Mouse (Mus musculus): ENCODE results near the gene Sema3e. TPM values are rescaled to one million over a fixed set of nuclear protein-coding genes. Genes with fewer than 3 reads are reported as not detected.

Gene Sema3e
- polyA plus RNA-seq (2015; fragmentation: Nextera tagmentation; extraction: Ambion mirVana) = 18.9 and 29.8 TPM in 2 replicates

GRCm38 (mm10) chr5:14025205-14026124 lies at the start of gene Sema3e:
Sema3e (plus strand) TSS chr5:14025276.
- TF ChIP-seq EP300 (IDR thresholded peaks at IDR 0.05) = no peak
- TF ChIP-seq CTCF (IDR thresholded peaks at IDR 0.05) = no peak
- ATAC-seq (peak; percentile 80), DNase-seq (ENCODE audit: low spot score) (peak; percentile 37)
- Histone ChIP-seq H3K4me3 (ENCODE audit: low read depth, low read length) (peak within 1 kb of the TSS; percentile 49), H3K27me3 (replicated peaks; ENCODE audit: insufficient read depth, low read length) (no peaks in the 10 kb centered on the region), H3K36me3 (ENCODE audit: insufficient read depth, low read length) (no peaks in the 10 kb centered on the region), H3K27ac (ENCODE audit: low read length) (peak within 1 kb of the TSS; percentile 62), H3K9me3 (ENCODE audit: low read length) (no peaks in the 10 kb centered on the region; the same call in 1 of the 2 replicates), H3K4me1 (ENCODE audit: insufficient read depth, low read depth, low read length) (no peaks in the 10 kb centered on the region), H3K9ac (replicated peaks; ENCODE audit: low read depth) (peak within 1 kb of the TSS; percentile 41), H3K4me2 (replicated peaks; ENCODE audit: low read depth, low read length) (peak within 1 kb of the TSS; percentile 76)
- 1% methylated on average over 47 of the region's 47 CpGs for WGBS

- 66% methylated on average over 3 of the region's 3 CpGs for WGBS
- ATAC-seq (no peak), DNase-seq (ENCODE audit: low spot score) (no peak)
- no peak overlapping the region for H3K27ac ChIP-seq (ENCODE audit: low read length)
- H3K27me3 ChIP-seq (replicated peaks; ENCODE audit: insufficient read depth, low read length) = no peaks in the 10 kb centered on the region
- H3K4me3 ChIP-seq (ENCODE audit: low read depth, low read length) = no peak overlapping the region
- TF ChIP-seq CTCF (IDR thresholded peaks at IDR 0.05) = no peak
- TF ChIP-seq EP300 (IDR thresholded peaks at IDR 0.05) = no peak
- H3K9ac ChIP-seq (replicated peaks; ENCODE audit: low read depth) = no peak overlapping the region
- no peaks in the 10 kb centered on the region for H3K9me3 ChIP-seq (ENCODE audit: low read length)
- H3K4me1 ChIP-seq (ENCODE audit: insufficient read depth, low read depth, low read length) = peaks cover 6% of the 10 kb centered on the region; the same call in 1 of the 2 replicates
- H3K36me3 ChIP-seq (ENCODE audit: insufficient read depth, low read length) = no peaks in the 10 kb centered on the region
- H3K4me2 ChIP-seq (replicated peaks; ENCODE audit: low read depth, low read length) = no peak overlapping the region
Measured at GRCm38 (mm10) chr5:13977576-13977975, 47.5 kb upstream of the Sema3e start.

GRCm38 (mm10) chr5:13979156-13979555 lies 45.9 kb upstream of the Sema3e start:
- no peak for DNase-seq (ENCODE audit: low spot score)
- Histone ChIP-seq H3K9me3 (ENCODE audit: low read length) (no peaks in the 10 kb centered on the region), H3K4me2 (replicated peaks; ENCODE audit: low read depth, low read length) (no peak overlapping the region), H3K27ac (ENCODE audit: low read length) (no peak overlapping the region), H3K27me3 (replicated peaks; ENCODE audit: insufficient read depth, low read length) (no peaks in the 10 kb centered on the region), H3K4me1 (ENCODE audit: insufficient read depth, low read depth, low read length) (peaks cover 15% of the 10 kb centered on the region; the same call in 1 of the 2 replicates), H3K4me3 (ENCODE audit: low read depth, low read length) (no peak overlapping the region), H3K9ac (replicated peaks; ENCODE audit: low read depth) (no peak overlapping the region), H3K36me3 (ENCODE audit: insufficient read depth, low read length) (no peaks in the 10 kb centered on the region)
- ATAC-seq = no peak
- 79% methylated on average over 4 of the region's 4 CpGs for WGBS
- TF ChIP-seq CTCF (IDR thresholded peaks at IDR 0.05) (no peak), EP300 (IDR thresholded peaks at IDR 0.05) (no peak)

- ATAC-seq = peak; percentile 83
- no peak overlapping the region for H3K9ac ChIP-seq (replicated peaks; ENCODE audit: low read depth)
- no peaks in the 10 kb centered on the region for H3K36me3 ChIP-seq (ENCODE audit: insufficient read depth, low read length)
- no peaks in the 10 kb centered on the region for H3K27me3 ChIP-seq (replicated peaks; ENCODE audit: insufficient read depth, low read length)
- peak; percentile 75 for DNase-seq (ENCODE audit: low spot score)
- no peak overlapping the region for H3K4me3 ChIP-seq (ENCODE audit: low read depth, low read length)
- WGBS = 29% methylated on average over 7 of the region's 7 CpGs
- TF ChIP-seq CTCF (IDR thresholded peaks at IDR 0.05) (no peak), EP300 (IDR thresholded peaks at IDR 0.05) (peak; percentile 91)
- H3K4me1 ChIP-seq (ENCODE audit: insufficient read depth, low read depth, low read length) = peaks cover 15% of the 10 kb centered on the region; the same call in 1 of the 2 replicates
- peak overlapping the region; percentile 64 for H3K27ac ChIP-seq (ENCODE audit: low read length)
- H3K9me3 ChIP-seq (ENCODE audit: low read length) = no peaks in the 10 kb centered on the region
- H3K4me2 ChIP-seq (replicated peaks; ENCODE audit: low read depth, low read length) = no peak overlapping the region
Measured at GRCm38 (mm10) chr5:13982417-13983054, 42.5 kb upstream of the Sema3e start.

GRCm38 (mm10) chr5:13983608-13984007 lies 41.5 kb upstream of the Sema3e start:
- TF ChIP-seq CTCF (IDR thresholded peaks at IDR 0.05) = no peak
- DNase-seq (ENCODE audit: low spot score) = no peak
- Histone ChIP-seq H3K9ac (replicated peaks; ENCODE audit: low read depth) (no peak overlapping the region), H3K27me3 (replicated peaks; ENCODE audit: insufficient read depth, low read length) (no peaks in the 10 kb centered on the region), H3K4me3 (ENCODE audit: low read depth, low read length) (no peak overlapping the region), H3K4me2 (replicated peaks; ENCODE audit: low read depth, low read length) (no peak overlapping the region), H3K4me1 (ENCODE audit: insufficient read depth, low read depth, low read length) (peaks cover 15% of the 10 kb centered on the region; the same call in 1 of the 2 replicates), H3K27ac (ENCODE audit: low read length) (no peak overlapping the region), H3K36me3 (ENCODE audit: insufficient read depth, low read length) (no peaks in the 10 kb centered on the region), H3K9me3 (ENCODE audit: low read length) (no peaks in the 10 kb centered on the region)
- 47% methylated on average over 4 of the region's 4 CpGs for WGBS
- no peak for ATAC-seq

- H3K9me3 ChIP-seq (ENCODE audit: low read length) = no peaks in the 10 kb centered on the region
- no peak overlapping the region for H3K9ac ChIP-seq (replicated peaks; ENCODE audit: low read depth)
- H3K4me2 ChIP-seq (replicated peaks; ENCODE audit: low read depth, low read length) = no peak overlapping the region
- ATAC-seq = no peak
- no peaks in the 10 kb centered on the region for H3K27me3 ChIP-seq (replicated peaks; ENCODE audit: insufficient read depth, low read length)
- DNase-seq (ENCODE audit: low spot score) = no peak
- TF ChIP-seq CTCF (IDR thresholded peaks at IDR 0.05) (no peak), EP300 (IDR thresholded peaks at IDR 0.05) (no peak)
- H3K4me3 ChIP-seq (ENCODE audit: low read depth, low read length) = no peak overlapping the region
- H3K36me3 ChIP-seq (ENCODE audit: insufficient read depth, low read length) = no peaks in the 10 kb centered on the region
- WGBS = 92% methylated on average over 3 of the region's 3 CpGs
- peaks cover 15% of the 10 kb centered on the region; the same call in 1 of the 2 replicates for H3K4me1 ChIP-seq (ENCODE audit: insufficient read depth, low read depth, low read length)
- no peak overlapping the region for H3K27ac ChIP-seq (ENCODE audit: low read length)
Measured at GRCm38 (mm10) chr5:13985669-13986068, 39.4 kb upstream of the Sema3e start.

Measured in lung, postnatal 0 days (tissue).